Mouse (Mus musculus): ENCODE data around the gene Taf4.
A peak's percentile ranks its signal among the peaks of the same experiment; 100 is the strongest.

The Taf4 gene

GRCm38 (mm10) chr2:179980616-179981015, 4.2 kb upstream of the Taf4 start:
- peak; percentile 38 for DNase-seq

GRCm38 (mm10) chr2:179979836-179980235, 3.4 kb upstream of the Taf4 start:
- DNase-seq = peak; percentile 38

- no peak for DNase-seq
These were observed 1.8 kb upstream of the Taf4 start for GRCm38 (mm10) chr2:179978250-179978649.

- peak; percentile 78 for DNase-seq
These were observed 1.0 kb upstream of the Taf4 start for GRCm38 (mm10) chr2:179977344-179978025.

GRCm38 (mm10) chr2:179976295-179976627, 185 bp downstream of the Taf4 start:
- DNase-seq = no peak

GRCm38 (mm10) chr2:179975851-179976250, 595 bp downstream of the Taf4 start:
- peak; percentile 54 for DNase-seq

- DNase-seq = peak; percentile 66
These were observed 1.6 kb downstream of the Taf4 start for GRCm38 (mm10) chr2:179974651-179975471.

GRCm38 (mm10) chr2:179973871-179974628, 2.4 kb downstream of the Taf4 start:
- DNase-seq = peak; percentile 70

- peak; percentile 26 for DNase-seq
These were observed 4.0 kb downstream of the Taf4 start for GRCm38 (mm10) chr2:179972406-179972805.

GRCm38 (mm10) chr2:179971891-179972290, 4.6 kb downstream of the Taf4 start:
- DNase-seq = peak; percentile 32

- no peak for DNase-seq
These were observed 7.3 kb downstream of the Taf4 start for GRCm38 (mm10) chr2:179969137-179969536.

GRCm38 (mm10) chr2:179967633-179968032, 8.8 kb downstream of the Taf4 start:
- DNase-seq = no peak

GRCm38 (mm10) chr2:179961420-179961819, 15.0 kb downstream of the Taf4 start:
- peak; percentile 66 for DNase-seq

- no peak for DNase-seq
These were observed 16.1 kb downstream of the Taf4 start for GRCm38 (mm10) chr2:179960327-179960726.

- no peak for DNase-seq
These were observed 17.1 kb downstream of the Taf4 start for GRCm38 (mm10) chr2:179959391-179959790.

GRCm38 (mm10) chr2:179951542-179952524, 24.6 kb downstream of the Taf4 start:
- DNase-seq = peak; percentile 63

- DNase-seq = no peak
These were observed 27.6 kb downstream of the Taf4 start for GRCm38 (mm10) chr2:179948820-179949219.

- no peak for DNase-seq
These were observed 28.8 kb downstream of the Taf4 start for GRCm38 (mm10) chr2:179947607-179948006.

GRCm38 (mm10) chr2:179946496-179946895, 29.9 kb downstream of the Taf4 start:
- DNase-seq = no peak

- no peak for DNase-seq
These were observed 31.4 kb downstream of the Taf4 start for GRCm38 (mm10) chr2:179945051-179945450.

GRCm38 (mm10) chr2:179941696-179942095, 34.8 kb downstream of the Taf4 start:
- DNase-seq = no peak

- no peak for DNase-seq
These were observed 39.4 kb downstream of the Taf4 start for GRCm38 (mm10) chr2:179937091-179937490.
